Mouse (Mus musculus): Measurements from ENCODE around the gene Larp6. TPM values are rescaled to one million over a fixed set of nuclear protein-coding genes. Genes with fewer than 3 reads are reported as not detected.

Gene Larp6
- polyA plus RNA-seq, 1 experiment from 2014 or later, result 0.06 TPM

GRCm38 (mm10) chr9:60687891-60688324 lies 24.9 kb upstream of the Larp6 start, which contains the start of gene Lrrc49:
Gene Lrrc49 (minus strand): TSS chr9:60688158.
- H3K4me1 ChIP-seq (replicated peaks), result peaks cover 14% of the 10 kb centered on the region
- WGBS (ENCODE audit: insufficient replicate concordance), result under 1% methylated on average over 21 of the region's 21 CpGs
- H3K27ac ChIP-seq, result no peak within 1 kb of the TSS
- ATAC-seq (ENCODE audit: low read depth), result peak; percentile 81
- DNase-seq, result peak; percentile 60
- H3K4me2 ChIP-seq, result peak within 1 kb of the TSS; percentile 70
- H3K36me3 ChIP-seq, result no peaks in the 10 kb centered on the region
- H3K27me3 ChIP-seq, result no peaks in the 10 kb centered on the region
- no peaks in the 10 kb centered on the region for H3K9me3 ChIP-seq (replicated peaks)
- peak within 1 kb of the TSS; percentile 62 for H3K4me3 ChIP-seq (replicated peaks)
- peak within 1 kb of the TSS; percentile 43 for H3K9ac ChIP-seq

GRCm38 (mm10) chr9:60692624-60693023 lies 20.2 kb upstream of the Larp6 start:
- 44% methylated on average over 4 of the region's 4 CpGs for WGBS (ENCODE audit: insufficient replicate concordance)
- peaks cover 10% of the 10 kb centered on the region for H3K4me1 ChIP-seq (replicated peaks)
- no peaks in the 10 kb centered on the region for H3K27me3 ChIP-seq
- no peaks in the 10 kb centered on the region for H3K9me3 ChIP-seq (replicated peaks)
- no peak overlapping the region for H3K9ac ChIP-seq
- H3K4me3 ChIP-seq (replicated peaks), result no peak overlapping the region
- no peaks in the 10 kb centered on the region for H3K36me3 ChIP-seq
- no peak overlapping the region for H3K4me2 ChIP-seq
- H3K27ac ChIP-seq, result no peak overlapping the region
- ATAC-seq (ENCODE audit: low read depth) (no peak), DNase-seq (no peak)

GRCm38 (mm10) chr9:60693986-60694385 lies 18.8 kb upstream of the Larp6 start:
- no peak overlapping the region for H3K27ac ChIP-seq
- WGBS (ENCODE audit: insufficient replicate concordance), result 49% methylated on average over 2 of the region's 2 CpGs
- H3K9ac ChIP-seq, result no peak overlapping the region
- no peaks in the 10 kb centered on the region for H3K36me3 ChIP-seq
- ATAC-seq (ENCODE audit: low read depth) (no peak), DNase-seq (no peak)
- no peaks in the 10 kb centered on the region for H3K27me3 ChIP-seq
- H3K4me2 ChIP-seq, result no peak overlapping the region
- H3K9me3 ChIP-seq (replicated peaks), result no peaks in the 10 kb centered on the region
- H3K4me3 ChIP-seq (replicated peaks), result no peak overlapping the region
- no peaks in the 10 kb centered on the region for H3K4me1 ChIP-seq (replicated peaks)

- no peaks in the 10 kb centered on the region for H3K36me3 ChIP-seq
- H3K4me2 ChIP-seq, result no peak overlapping the region
- ATAC-seq (ENCODE audit: low read depth) (no peak), DNase-seq (no peak)
- no peak overlapping the region for H3K4me3 ChIP-seq (replicated peaks)
- no peaks in the 10 kb centered on the region for H3K4me1 ChIP-seq (replicated peaks)
- WGBS (ENCODE audit: insufficient replicate concordance), result 60% methylated on average over 6 of the region's 6 CpGs
- H3K9me3 ChIP-seq (replicated peaks), result no peaks in the 10 kb centered on the region
- H3K9ac ChIP-seq, result no peak overlapping the region
- H3K27ac ChIP-seq, result no peak overlapping the region
- H3K27me3 ChIP-seq, result no peaks in the 10 kb centered on the region
Observed at GRCm38 (mm10) chr9:60696271-60696985, 16.4 kb upstream of the Larp6 start.

GRCm38 (mm10) chr9:60699581-60700231 lies 13.1 kb upstream of the Larp6 start:
- ATAC-seq (ENCODE audit: low read depth), result no peak
- WGBS (ENCODE audit: insufficient replicate concordance), result 66% methylated on average over 18 of the region's 18 CpGs

GRCm38 (mm10) chr9:60707594-60707993 lies 5.2 kb upstream of the Larp6 start:
- H3K4me2 ChIP-seq, result no peak overlapping the region
- H3K27ac ChIP-seq, result no peak overlapping the region
- no peak overlapping the region for H3K9ac ChIP-seq
- no peaks in the 10 kb centered on the region for H3K4me1 ChIP-seq (replicated peaks)
- ATAC-seq (ENCODE audit: low read depth) (no peak), DNase-seq (no peak)
- peaks cover 8% of the 10 kb centered on the region for H3K27me3 ChIP-seq
- WGBS (ENCODE audit: insufficient replicate concordance), result 71% methylated on average over 2 of the region's 2 CpGs
- no peaks in the 10 kb centered on the region for H3K9me3 ChIP-seq (replicated peaks)
- H3K4me3 ChIP-seq (replicated peaks), result no peak overlapping the region
- no peaks in the 10 kb centered on the region for H3K36me3 ChIP-seq

More at GRCm38 (mm10) chr9:60699581-60700231, 13.1 kb upstream of the Larp6 start:
- H3K36me3 ChIP-seq, result no peaks in the 10 kb centered on the region
- no peak overlapping the region for H3K9ac ChIP-seq
- H3K4me3 ChIP-seq (replicated peaks), result no peak overlapping the region
- no peaks in the 10 kb centered on the region for H3K27me3 ChIP-seq
- no peak overlapping the region for H3K4me2 ChIP-seq
- no peak overlapping the region for H3K27ac ChIP-seq
- no peaks in the 10 kb centered on the region for H3K4me1 ChIP-seq (replicated peaks)
- DNase-seq, result no peak
- no peaks in the 10 kb centered on the region for H3K9me3 ChIP-seq (replicated peaks)

GRCm38 (mm10) chr9:60708606-60709005 lies 4.2 kb upstream of the Larp6 start:
- ATAC-seq (ENCODE audit: low read depth) (no peak), DNase-seq (no peak)
- 70% methylated on average over 5 of the region's 5 CpGs for WGBS (ENCODE audit: insufficient replicate concordance)
- Histone ChIP-seq H3K9ac (no peak overlapping the region), H3K27me3 (peaks cover 18% of the 10 kb centered on the region), H3K4me3 (replicated peaks) (no peak overlapping the region), H3K4me1 (replicated peaks) (no peaks in the 10 kb centered on the region), H3K4me2 (no peak overlapping the region), H3K36me3 (no peaks in the 10 kb centered on the region), H3K27ac (no peak overlapping the region), H3K9me3 (replicated peaks) (no peaks in the 10 kb centered on the region)

GRCm38 (mm10) chr9:60709721-60710120 lies 3.1 kb upstream of the Larp6 start:
- no peak overlapping the region for H3K4me3 ChIP-seq (replicated peaks)
- no peak overlapping the region for H3K9ac ChIP-seq
- no peaks in the 10 kb centered on the region for H3K9me3 ChIP-seq (replicated peaks)
- DNase-seq, result no peak
- peaks cover 28% of the 10 kb centered on the region for H3K27me3 ChIP-seq
- 56% methylated on average over 6 of the region's 6 CpGs for WGBS (ENCODE audit: insufficient replicate concordance)
- no peaks in the 10 kb centered on the region for H3K36me3 ChIP-seq
- H3K4me1 ChIP-seq (replicated peaks), result no peaks in the 10 kb centered on the region
- no peak overlapping the region for H3K27ac ChIP-seq
- no peak overlapping the region for H3K4me2 ChIP-seq
- no peak for ATAC-seq (ENCODE audit: low read depth)

GRCm38 (mm10) chr9:60712011-60712410 lies 778 bp upstream of the Larp6 start:
- WGBS (ENCODE audit: insufficient replicate concordance), result 54% methylated on average over 5 of the region's 5 CpGs
- H3K4me2 ChIP-seq, result no peak overlapping the region
- DNase-seq, result no peak
- no peak overlapping the region for H3K9ac ChIP-seq
- no peaks in the 10 kb centered on the region for H3K4me1 ChIP-seq (replicated peaks)
- H3K4me3 ChIP-seq (replicated peaks), result no peak overlapping the region
- H3K27ac ChIP-seq, result no peak overlapping the region
- H3K27me3 ChIP-seq, result peaks cover 30% of the 10 kb centered on the region
- H3K9me3 ChIP-seq (replicated peaks), result no peaks in the 10 kb centered on the region
- H3K36me3 ChIP-seq, result no peaks in the 10 kb centered on the region
- ATAC-seq (ENCODE audit: low read depth), result no peak

- peak overlapping the region; percentile 65 for H3K4me2 ChIP-seq
- no peaks in the 10 kb centered on the region for H3K9me3 ChIP-seq (replicated peaks)
- H3K9ac ChIP-seq, result no peak overlapping the region
- no peak for ATAC-seq (ENCODE audit: low read depth)
- no peaks in the 10 kb centered on the region for H3K4me1 ChIP-seq (replicated peaks)
- WGBS (ENCODE audit: insufficient replicate concordance), result 26% methylated on average over 4 of the region's 4 CpGs
- no peak overlapping the region for H3K27ac ChIP-seq
- peak overlapping the region; percentile 48; the same call in 1 of the 2 replicates for H3K4me3 ChIP-seq (replicated peaks)
- no peaks in the 10 kb centered on the region for H3K36me3 ChIP-seq
- DNase-seq, result no peak
- peaks cover 30% of the 10 kb centered on the region for H3K27me3 ChIP-seq
Observed at GRCm38 (mm10) chr9:60713616-60714015, 827 bp downstream of the Larp6 start.

GRCm38 (mm10) chr9:60714191-60714590 lies 1.4 kb downstream of the Larp6 start:
- no peak overlapping the region for H3K9ac ChIP-seq
- H3K4me3 ChIP-seq (replicated peaks), result no peak overlapping the region
- H3K27me3 ChIP-seq, result peaks cover 30% of the 10 kb centered on the region
- no peaks in the 10 kb centered on the region for H3K4me1 ChIP-seq (replicated peaks)
- ATAC-seq (ENCODE audit: low read depth) (no peak), DNase-seq (no peak)
- no peak overlapping the region for H3K27ac ChIP-seq
- no peaks in the 10 kb centered on the region for H3K36me3 ChIP-seq
- no peaks in the 10 kb centered on the region for H3K9me3 ChIP-seq (replicated peaks)
- H3K4me2 ChIP-seq, result no peak overlapping the region
- WGBS (ENCODE audit: insufficient replicate concordance), result 63% methylated on average over 6 of the region's 6 CpGs

GRCm38 (mm10) chr9:60715271-60715670 lies 2.5 kb downstream of the Larp6 start:
- no peak overlapping the region for H3K9ac ChIP-seq
- peaks cover 30% of the 10 kb centered on the region for H3K27me3 ChIP-seq
- no peak overlapping the region for H3K27ac ChIP-seq
- no peaks in the 10 kb centered on the region for H3K9me3 ChIP-seq (replicated peaks)
- H3K4me2 ChIP-seq, result no peak overlapping the region
- H3K36me3 ChIP-seq, result no peaks in the 10 kb centered on the region
- H3K4me1 ChIP-seq (replicated peaks), result no peaks in the 10 kb centered on the region
- no peak overlapping the region for H3K4me3 ChIP-seq (replicated peaks)
- DNase-seq (no peak), ATAC-seq (ENCODE audit: low read depth) (no peak)
- WGBS (ENCODE audit: insufficient replicate concordance), result 68% methylated on average over 4 of the region's 4 CpGs
